Mouse (Mus musculus): ENCODE results near the gene Rngtt. TPM values are rescaled to one million over a fixed set of nuclear protein-coding genes. Genes with fewer than 3 reads are reported as not detected.

Rngtt gene
- polyA plus RNA-seq, 1 experiment from 2014 or later: 19.0 TPM

DNA sequence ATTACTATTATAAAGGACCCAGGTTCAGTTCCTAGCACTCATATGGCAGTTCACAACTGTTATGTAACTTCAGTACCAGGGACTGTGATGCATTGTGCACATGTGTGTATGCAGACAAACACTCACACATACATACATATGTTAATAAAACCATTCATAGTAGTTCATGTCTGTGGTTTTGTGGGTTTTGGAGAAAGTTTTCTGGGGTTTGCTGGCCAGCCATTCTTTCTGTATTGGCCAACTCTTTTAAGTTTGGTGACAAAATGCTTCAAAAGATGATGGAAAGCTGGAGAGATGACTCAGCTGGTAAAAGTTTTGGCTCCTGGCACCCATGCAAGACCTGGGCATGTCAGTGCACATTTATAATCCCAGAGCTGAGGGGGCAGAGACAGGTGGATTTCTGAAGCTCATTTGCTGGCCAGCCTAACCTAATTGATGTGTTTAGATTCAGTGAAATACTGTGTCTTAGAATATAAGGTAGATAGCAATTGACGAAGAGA is 22.9 kb downstream of the Rngtt start:
- Histone ChIP-seq H3K9ac (no peak overlapping the region), H3K4me3 (no peak overlapping the region), H3K4me1 (replicated peaks) (no peaks in the 10 kb centered on the region), H3K4me2 (no peak overlapping the region), H3K27me3 (no peaks in the 10 kb centered on the region), H3K9me3 (no peaks in the 10 kb centered on the region), H3K27ac (replicated peaks) (no peak overlapping the region), H3K36me3 (peaks cover 41% of the 10 kb centered on the region)
- no peak for ATAC-seq (ENCODE audit: low FRiP score, low read depth)
- 100% methylated on average over 1 of the region's 1 CpGs for WGBS

DNA sequence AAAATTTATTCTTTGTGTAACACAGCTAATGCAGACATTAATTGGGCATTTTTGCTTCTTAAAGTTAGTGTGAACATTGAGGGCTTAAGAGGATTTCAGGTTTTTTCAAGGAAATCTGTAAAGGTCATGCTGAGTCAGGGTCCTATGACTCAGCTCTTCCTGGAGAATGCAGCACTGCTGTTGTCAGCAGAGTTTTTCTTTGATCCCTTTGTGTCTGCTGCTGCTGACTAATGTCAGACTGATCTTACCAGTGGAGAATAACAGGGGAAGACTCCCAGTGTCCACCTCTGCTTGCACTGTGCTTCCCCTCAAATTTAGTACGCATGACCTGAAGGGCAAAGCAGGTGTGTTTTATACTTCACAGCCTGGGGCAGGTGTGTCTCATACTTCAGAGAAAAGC is 27.9 kb downstream of the Rngtt start:
- no peak overlapping the region for H3K4me3 ChIP-seq
- no peak overlapping the region for H3K9ac ChIP-seq
- 98% methylated on average over 1 of the region's 1 CpGs for whole genome bisulfite sequencing
- no peak overlapping the region for H3K27ac ChIP-seq (replicated peaks)
- ATAC-seq (ENCODE audit: low FRiP score, low read depth): no peak
- no peak overlapping the region for H3K4me2 ChIP-seq
- peaks cover 44% of the 10 kb centered on the region for H3K36me3 ChIP-seq
- H3K27me3 ChIP-seq: no peaks in the 10 kb centered on the region
- no peaks in the 10 kb centered on the region for H3K9me3 ChIP-seq
- no peaks in the 10 kb centered on the region for H3K4me1 ChIP-seq (replicated peaks)

GRCm38 (mm10) chr4:33342877-33343731 is 33.0 kb downstream of the Rngtt start:
- no peak overlapping the region for H3K27ac ChIP-seq (replicated peaks)
- no peak overlapping the region for H3K4me3 ChIP-seq
- H3K4me1 ChIP-seq (replicated peaks): no peaks in the 10 kb centered on the region
- no peak overlapping the region for H3K9ac ChIP-seq
- H3K4me2 ChIP-seq: no peak overlapping the region
- ATAC-seq (ENCODE audit: low FRiP score, low read depth): no peak
- H3K27me3 ChIP-seq: no peaks in the 10 kb centered on the region
- peaks cover 27% of the 10 kb centered on the region for H3K36me3 ChIP-seq
- WGBS: 85% methylated on average over 7 of the region's 7 CpGs
- H3K9me3 ChIP-seq: no peaks in the 10 kb centered on the region

DNA sequence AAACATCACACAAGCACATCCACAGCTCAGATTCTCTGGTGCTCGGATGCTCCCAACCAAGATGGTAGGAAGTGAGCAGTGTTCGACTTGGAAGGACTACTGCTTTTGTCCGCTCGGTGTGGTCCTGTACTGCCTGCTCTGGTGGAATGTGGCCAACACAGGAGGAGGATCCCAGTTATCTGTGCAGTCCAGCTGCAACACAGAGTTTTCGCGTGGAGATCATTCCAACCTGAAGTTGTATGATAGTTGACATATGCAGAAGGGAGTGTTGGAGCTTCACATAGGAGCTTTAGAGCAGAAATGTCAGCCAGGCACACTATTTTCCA is 33.6 kb downstream of the Rngtt start:
- no peaks in the 10 kb centered on the region for H3K9me3 ChIP-seq
- H3K27ac ChIP-seq (replicated peaks): no peak overlapping the region
- no peaks in the 10 kb centered on the region for H3K4me1 ChIP-seq (replicated peaks)
- H3K36me3 ChIP-seq: peaks cover 25% of the 10 kb centered on the region
- no peak for ATAC-seq (ENCODE audit: low FRiP score, low read depth)
- H3K4me3 ChIP-seq: no peak overlapping the region
- H3K27me3 ChIP-seq: no peaks in the 10 kb centered on the region
- H3K9ac ChIP-seq: no peak overlapping the region
- 89% methylated on average over 6 of the region's 6 CpGs for WGBS
- no peak overlapping the region for H3K4me2 ChIP-seq

DNA sequence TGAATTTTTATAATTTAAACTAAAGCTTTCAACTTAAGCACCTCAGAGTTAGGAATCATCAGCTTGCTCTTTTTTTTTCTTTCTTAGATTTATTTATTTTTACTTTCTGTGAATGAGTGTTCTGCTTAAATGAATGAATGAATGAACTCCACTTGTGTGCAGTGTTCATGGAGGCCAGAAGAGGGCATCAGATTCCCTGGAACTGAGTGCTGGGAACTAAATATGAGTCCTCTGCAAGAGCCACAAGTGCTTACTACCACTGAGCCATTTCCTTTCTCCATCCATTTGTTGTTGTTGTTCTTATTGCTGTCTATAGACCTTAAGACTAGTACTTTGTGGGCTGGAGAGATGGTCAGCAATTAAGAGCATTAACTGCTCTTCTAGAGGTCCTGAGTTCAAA is 53.3 kb downstream of the Rngtt start:
- Histone ChIP-seq H3K4me2 (no peak overlapping the region), H3K4me3 (no peak overlapping the region), H3K36me3 (0 out of 2 replicates have a peak, but pooled peaks cover 4% of the 10 kb centered on the region), H3K4me1 (replicated peaks) (no peaks in the 10 kb centered on the region), H3K27me3 (no peaks in the 10 kb centered on the region), H3K9me3 (no peaks in the 10 kb centered on the region), H3K27ac (replicated peaks) (no peak overlapping the region), H3K9ac (no peak overlapping the region)
- ATAC-seq (ENCODE audit: low FRiP score, low read depth): no peak

- Histone ChIP-seq H3K4me1 (replicated peaks) (no peaks in the 10 kb centered on the region), H3K9ac (no peak overlapping the region), H3K36me3 (peaks cover 14% of the 10 kb centered on the region), H3K27me3 (no peaks in the 10 kb centered on the region), H3K9me3 (no peaks in the 10 kb centered on the region), H3K4me2 (no peak overlapping the region), H3K4me3 (no peak overlapping the region), H3K27ac (replicated peaks) (no peak overlapping the region)
- 72% methylated on average over 6 of the region's 6 CpGs for WGBS
- ATAC-seq (ENCODE audit: low FRiP score, low read depth): no peak
Measured at GRCm38 (mm10) chr4:33374916-33375315, 64.8 kb downstream of the Rngtt start.

DNA sequence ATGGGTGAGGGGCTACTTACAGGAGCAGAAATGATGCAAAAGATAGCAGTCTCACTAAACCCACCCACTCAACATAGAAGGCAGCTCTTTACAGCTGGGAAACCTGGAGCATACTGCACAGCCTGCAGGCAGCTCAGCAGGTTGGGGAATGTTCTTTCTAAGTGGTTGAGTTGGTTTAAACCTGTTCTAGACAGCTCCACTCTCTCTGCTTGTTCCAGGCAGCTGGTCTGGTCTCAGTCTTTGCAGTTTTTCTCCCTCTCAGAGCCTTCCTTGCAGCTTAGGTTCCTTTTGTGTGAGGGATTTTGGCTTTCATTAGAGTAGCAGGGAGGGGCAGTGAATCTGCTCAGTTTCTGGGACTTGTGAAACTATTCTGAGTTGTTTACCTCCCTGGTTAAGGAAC is 67.5 kb downstream of the Rngtt start:
- Histone ChIP-seq H3K9me3 (no peaks in the 10 kb centered on the region), H3K4me2 (no peak overlapping the region), H3K4me3 (no peak overlapping the region), H3K9ac (no peak overlapping the region), H3K27ac (replicated peaks) (no peak overlapping the region), H3K27me3 (no peaks in the 10 kb centered on the region), H3K4me1 (replicated peaks) (no peaks in the 10 kb centered on the region), H3K36me3 (peaks cover 12% of the 10 kb centered on the region)
- ATAC-seq (ENCODE audit: low FRiP score, low read depth): no peak

- whole genome bisulfite sequencing: 93% methylated on average over 6 of the region's 6 CpGs
- Histone ChIP-seq H3K4me2 (no peak overlapping the region), H3K9me3 (no peaks in the 10 kb centered on the region), H3K4me3 (no peak overlapping the region), H3K27ac (replicated peaks) (no peak overlapping the region), H3K9ac (no peak overlapping the region), H3K4me1 (replicated peaks) (no peaks in the 10 kb centered on the region), H3K27me3 (no peaks in the 10 kb centered on the region), H3K36me3 (peaks cover 12% of the 10 kb centered on the region)
- no peak for ATAC-seq (ENCODE audit: low FRiP score, low read depth)
Measured at GRCm38 (mm10) chr4:33378894-33379293, 68.8 kb downstream of the Rngtt start.

GRCm38 (mm10) chr4:33388899-33389298 is 78.8 kb downstream of the Rngtt start:
- H3K36me3 ChIP-seq: no peaks in the 10 kb centered on the region
- H3K4me3 ChIP-seq: no peak overlapping the region
- H3K9me3 ChIP-seq: no peaks in the 10 kb centered on the region
- no peaks in the 10 kb centered on the region for H3K27me3 ChIP-seq
- no peak overlapping the region for H3K9ac ChIP-seq
- no peaks in the 10 kb centered on the region for H3K4me1 ChIP-seq (replicated peaks)
- WGBS: 96% methylated on average over 3 of the region's 3 CpGs
- no peak for ATAC-seq (ENCODE audit: low FRiP score, low read depth)
- H3K27ac ChIP-seq (replicated peaks): no peak overlapping the region
- H3K4me2 ChIP-seq: no peak overlapping the region

DNA sequence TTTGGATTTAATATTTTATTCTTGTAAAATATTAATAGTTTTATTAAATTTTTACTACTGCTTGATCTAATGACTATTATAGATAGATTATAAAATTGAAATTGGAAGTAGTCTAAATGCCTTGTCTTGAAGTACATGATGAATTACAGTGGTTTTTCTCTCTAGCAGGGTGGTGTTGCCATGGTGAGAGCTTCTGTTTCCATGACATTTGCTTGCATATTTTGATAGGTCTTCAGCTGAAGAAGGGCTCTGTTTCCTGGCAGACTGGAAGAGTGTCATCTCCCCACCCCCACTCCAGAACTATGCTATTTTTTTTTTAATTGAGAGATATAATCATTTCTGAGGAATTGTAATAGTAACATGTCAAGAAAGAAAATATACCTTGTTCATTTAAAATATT is 80.5 kb downstream of the Rngtt start:
- peak; percentile 56; the same call in 1 of the 2 replicates for ATAC-seq (ENCODE audit: low FRiP score, low read depth)
- Histone ChIP-seq H3K4me1 (replicated peaks) (no peaks in the 10 kb centered on the region), H3K4me2 (no peak overlapping the region), H3K9me3 (no peaks in the 10 kb centered on the region), H3K9ac (no peak overlapping the region), H3K4me3 (no peak overlapping the region), H3K27me3 (no peaks in the 10 kb centered on the region), H3K36me3 (no peaks in the 10 kb centered on the region), H3K27ac (replicated peaks) (no peak overlapping the region)

- no peaks in the 10 kb centered on the region for H3K27me3 ChIP-seq
- H3K4me3 ChIP-seq: no peak overlapping the region
- ATAC-seq (ENCODE audit: low FRiP score, low read depth): no peak
- no peak overlapping the region for H3K4me2 ChIP-seq
- no peak overlapping the region for H3K27ac ChIP-seq (replicated peaks)
- no peak overlapping the region for H3K9ac ChIP-seq
- no peaks in the 10 kb centered on the region for H3K4me1 ChIP-seq (replicated peaks)
- WGBS: 98% methylated on average over 2 of the region's 2 CpGs
- H3K36me3 ChIP-seq: no peaks in the 10 kb centered on the region
- no peaks in the 10 kb centered on the region for H3K9me3 ChIP-seq
Measured at GRCm38 (mm10) chr4:33393437-33393836, 83.3 kb downstream of the Rngtt start.

- no peak overlapping the region for H3K4me2 ChIP-seq
- H3K9me3 ChIP-seq: no peaks in the 10 kb centered on the region
- H3K27me3 ChIP-seq: no peaks in the 10 kb centered on the region
- no peaks in the 10 kb centered on the region for H3K4me1 ChIP-seq (replicated peaks)
- H3K9ac ChIP-seq: no peak overlapping the region
- no peak overlapping the region for H3K27ac ChIP-seq (replicated peaks)
- H3K36me3 ChIP-seq: no peaks in the 10 kb centered on the region
- WGBS: 49% methylated on average over 3 of the region's 3 CpGs
- no peak overlapping the region for H3K4me3 ChIP-seq
- ATAC-seq (ENCODE audit: low FRiP score, low read depth): peak; percentile 81
Measured at GRCm38 (mm10) chr4:33396222-33397176, 86.4 kb downstream of the Rngtt start.

Data from hindbrain, embryonic 15.5 days (tissue).